Mouse (Mus musculus) cerebellum, postnatal 36 days (tissue): Measurements from ENCODE around the gene Stk26.
A peak's percentile ranks its signal among the peaks of the same experiment; 100 is the strongest.

Experiments used
- DNase-seq, 2 experiments: peaks; one replicate each; pipeline ENCODE4 v3.0.0; 2021 to 2022; ENCODE audit warnings: mixed read lengths in 2 of 2

Gene Stk26

DNA sequence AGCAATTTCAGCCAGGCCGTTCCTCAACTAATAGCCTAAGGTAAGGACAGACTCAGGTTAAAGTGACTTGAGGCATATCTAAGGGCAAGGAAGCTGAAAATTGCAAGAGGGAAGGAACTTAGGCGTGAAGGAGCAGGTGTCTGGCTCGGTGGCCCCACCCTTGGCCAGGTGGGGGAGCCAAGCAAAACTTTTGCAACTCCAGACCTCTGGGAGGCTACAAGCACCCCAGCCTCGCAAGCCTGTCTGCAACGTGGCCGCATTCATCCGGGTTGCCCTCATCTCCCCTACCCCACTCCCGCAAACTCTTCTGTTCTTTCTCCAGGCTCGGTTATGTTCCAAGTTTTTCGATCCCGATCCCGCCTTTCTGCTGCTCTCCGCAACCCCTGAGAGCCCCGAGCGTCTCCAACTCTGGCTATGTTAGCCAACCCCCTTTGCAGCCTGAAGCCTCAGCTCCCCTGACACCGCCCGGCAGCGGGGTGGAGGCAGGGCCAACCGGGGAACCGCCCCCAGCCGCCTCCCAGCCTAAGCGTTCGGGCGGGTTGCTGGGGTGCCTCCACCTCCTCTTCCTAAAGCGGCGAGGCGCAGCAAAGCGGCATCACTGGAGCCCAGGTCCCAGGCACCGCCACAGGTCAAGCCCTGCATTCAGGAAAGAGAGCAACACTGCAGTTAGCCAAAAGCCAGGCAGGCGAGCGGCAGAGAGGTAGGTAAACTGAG lies at the start of gene Stk26:
Gene Stk26 (plus strand): TSS at position 201 of the 714 bp plus-strand sequence.
- peak; percentile 11 to 19 for DNase-seq

DNA sequence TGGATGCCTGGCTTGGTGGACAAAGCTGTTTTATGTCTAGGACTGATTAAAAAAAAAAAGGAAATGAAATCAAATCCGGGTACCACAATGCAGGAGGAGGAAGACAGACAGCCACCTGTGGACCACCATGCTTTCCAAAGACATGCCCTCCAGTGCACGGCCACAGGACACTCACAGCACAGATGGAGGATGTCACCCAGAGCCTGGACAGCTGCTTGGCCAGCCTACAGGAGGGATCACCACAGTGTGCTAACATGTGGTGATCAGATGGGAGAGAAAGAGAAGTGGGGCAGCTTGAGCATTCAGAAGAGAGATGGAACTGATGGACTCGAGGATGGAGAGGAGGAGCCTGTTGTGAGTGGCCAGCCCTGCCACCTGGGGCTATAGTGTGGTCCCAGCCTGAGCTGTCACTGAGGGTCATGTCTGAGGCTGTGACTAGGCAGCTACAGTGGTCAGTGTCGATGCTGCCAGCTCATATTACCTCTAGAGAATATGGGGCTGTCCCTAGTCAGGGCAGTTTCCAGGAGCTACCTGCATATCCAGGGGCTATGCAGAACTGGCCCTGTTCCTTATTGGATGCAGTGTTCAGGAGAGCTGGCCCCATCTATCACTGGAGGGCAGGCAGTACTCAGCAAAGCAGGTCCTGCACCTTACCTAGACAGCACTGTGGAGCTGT lies 47.7 kb upstream of the Stk26 start:
- DNase-seq, result no peak

DNA sequence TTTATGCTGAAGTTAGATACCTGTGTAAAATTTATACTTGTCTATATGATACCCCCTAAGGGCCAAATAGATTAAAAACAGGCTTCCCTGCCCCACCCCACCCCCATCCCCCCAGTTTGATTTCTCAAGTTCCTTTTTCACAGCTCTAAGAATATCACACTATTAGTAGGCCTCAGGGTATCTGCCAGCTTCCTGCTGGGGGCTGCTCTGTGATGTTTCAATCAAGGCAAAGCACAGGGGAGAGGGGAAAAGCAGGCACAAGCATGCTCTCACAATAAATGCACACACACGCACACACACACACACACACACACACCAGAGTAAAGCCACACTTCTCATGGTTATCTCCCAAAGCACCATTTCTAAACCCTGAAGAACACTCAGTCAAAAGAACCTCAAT lies 43.0 kb upstream of the Stk26 start:
- no peak for DNase-seq

- no peak for DNase-seq
Measured at GRCm38 (mm10) chrX:50798571-50798970, 42.3 kb upstream of the Stk26 start.

DNA sequence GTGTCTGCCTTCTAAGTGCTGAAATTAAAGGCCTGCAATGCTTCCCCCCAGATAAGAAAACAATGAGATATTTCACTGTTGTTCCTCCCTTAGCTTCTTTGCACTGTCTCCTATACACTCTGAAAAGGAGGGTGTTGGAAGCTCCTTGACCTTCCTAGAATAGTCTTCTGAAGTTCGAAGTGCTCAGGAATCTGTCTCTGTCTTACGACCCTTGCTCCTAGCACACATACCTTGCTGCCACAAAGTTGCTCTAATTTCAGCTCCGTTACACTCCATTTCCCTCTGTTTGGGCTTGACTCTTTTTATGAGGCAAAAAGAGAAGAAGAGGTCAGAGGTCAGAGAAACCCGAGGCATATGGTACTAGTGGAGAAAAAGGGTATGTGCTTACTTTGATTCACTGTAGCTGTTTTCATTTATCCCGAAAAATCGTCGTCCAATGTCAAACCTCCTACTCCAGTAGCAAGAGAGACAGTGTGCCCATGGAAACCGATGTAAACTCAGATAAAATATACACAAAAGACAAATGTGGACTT lies 41.1 kb upstream of the Stk26 start:
- no peak for DNase-seq

DNA sequence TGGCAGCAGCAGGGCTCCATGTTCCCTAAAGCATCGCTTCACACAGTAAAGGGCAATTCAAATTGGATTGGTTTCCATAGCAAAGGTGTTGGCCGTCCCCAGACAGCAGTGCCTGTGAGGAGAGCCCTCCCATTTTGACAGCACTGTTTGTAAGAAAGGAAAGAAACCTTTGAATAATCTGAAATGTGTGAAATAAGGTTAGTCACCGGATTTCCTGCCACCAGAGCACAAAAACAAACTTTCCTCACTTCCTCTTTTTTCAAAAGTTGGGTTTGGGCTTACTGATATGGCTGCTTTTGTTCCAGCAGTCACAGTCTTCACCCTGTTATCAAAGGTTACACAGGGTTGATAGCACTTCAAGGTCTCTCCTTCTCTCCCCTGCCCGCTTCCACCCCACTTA lies 35.2 kb upstream of the Stk26 start:
- DNase-seq, result no peak

DNA sequence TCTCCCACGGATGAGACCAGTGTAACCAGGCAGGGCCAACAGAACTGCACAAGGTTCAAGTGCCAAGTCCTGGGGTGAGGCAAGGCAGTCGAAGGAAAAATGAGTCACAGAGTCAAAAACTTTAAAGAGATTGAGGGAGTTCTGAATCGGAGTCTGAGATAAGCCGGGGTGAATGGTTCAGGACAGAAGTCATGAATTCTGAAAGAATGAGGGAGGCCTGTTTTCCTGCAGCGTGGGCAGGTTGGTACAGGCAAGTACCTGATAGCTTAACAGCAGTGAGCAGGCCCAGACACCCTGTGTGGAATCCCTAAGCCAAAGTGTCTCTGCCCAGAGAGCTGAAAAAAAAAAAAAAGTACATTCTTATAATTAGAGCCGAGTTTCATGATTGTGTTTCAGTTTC lies 17.0 kb upstream of the Stk26 start:
- DNase-seq, result no peak

- no peak for DNase-seq
Measured at GRCm38 (mm10) chrX:50835592-50835991, 5.3 kb upstream of the Stk26 start.

- no peak for DNase-seq
Measured at GRCm38 (mm10) chrX:50836029-50836691, 4.7 kb upstream of the Stk26 start.

- peak; percentile 5 to 8 for DNase-seq
Measured at GRCm38 (mm10) chrX:50841587-50841986, 740 bp downstream of the Stk26 start.

- no peak for DNase-seq
Measured at GRCm38 (mm10) chrX:50842046-50842445, 1.2 kb downstream of the Stk26 start.

GRCm38 (mm10) chrX:50850428-50851184 lies 9.8 kb downstream of the Stk26 start:
- no peak for DNase-seq

- DNase-seq, result no peak
Measured at GRCm38 (mm10) chrX:50863771-50864170, 22.9 kb downstream of the Stk26 start.

GRCm38 (mm10) chrX:50864734-50865133 lies 23.9 kb downstream of the Stk26 start:
- no peak for DNase-seq

DNA sequence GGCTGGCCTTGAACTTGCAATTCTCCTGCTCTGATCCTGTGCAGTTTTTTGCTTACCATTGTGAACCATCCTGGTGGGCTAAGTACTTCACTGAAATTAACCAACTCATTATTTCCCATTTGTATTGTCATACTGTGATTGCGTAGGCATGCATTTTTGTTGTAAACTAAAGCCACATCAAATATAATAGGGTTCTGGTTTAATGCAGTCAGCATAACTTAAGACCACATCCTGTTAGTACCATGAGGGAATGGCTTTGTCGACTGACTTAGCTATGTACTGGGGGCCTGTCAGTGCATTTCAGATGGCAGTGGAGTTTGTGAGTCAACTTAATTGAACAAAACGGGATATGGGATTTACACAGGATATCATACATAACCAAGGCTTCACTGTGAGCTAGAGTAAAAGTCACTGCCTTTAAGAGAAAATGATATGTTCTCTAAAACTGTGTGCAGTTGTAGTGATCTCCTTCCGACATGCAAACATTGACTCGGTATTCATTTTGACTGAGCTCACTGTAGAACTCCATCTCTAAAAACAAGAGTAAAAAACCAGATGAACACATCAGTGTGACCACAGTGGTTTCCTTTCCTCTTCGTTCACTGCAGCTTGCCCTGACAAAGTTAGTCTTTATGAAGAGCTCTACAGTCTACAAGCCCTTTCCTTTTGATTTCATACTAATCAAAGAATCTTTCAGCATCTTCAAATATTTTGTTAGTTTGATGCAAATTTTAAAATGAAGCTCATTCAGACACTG lies 33.6 kb downstream of the Stk26 start:
- DNase-seq, result no peak

DNA sequence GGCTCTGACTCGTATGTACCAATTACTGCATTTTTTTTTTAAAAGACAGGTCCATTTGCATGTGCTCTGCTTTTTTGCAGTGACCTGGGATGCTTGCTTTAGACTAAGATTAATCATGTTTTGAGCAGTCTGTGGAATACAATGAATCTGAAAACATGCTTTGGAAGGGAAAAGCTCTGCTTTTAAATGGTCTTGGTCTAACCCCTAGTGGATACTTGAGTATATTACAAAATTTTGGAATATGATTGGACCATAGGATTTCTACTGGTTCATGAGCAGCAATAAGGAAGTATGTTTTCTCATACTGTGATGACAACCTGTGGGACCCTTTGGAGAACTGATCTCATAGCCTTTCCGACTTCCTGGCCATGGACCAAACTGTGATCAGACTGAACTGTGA lies 47.2 kb downstream of the Stk26 start:
- no peak for DNase-seq

- DNase-seq, result no peak
Measured at GRCm38 (mm10) chrX:50903497-50903896, 62.6 kb downstream of the Stk26 start.

DNA sequence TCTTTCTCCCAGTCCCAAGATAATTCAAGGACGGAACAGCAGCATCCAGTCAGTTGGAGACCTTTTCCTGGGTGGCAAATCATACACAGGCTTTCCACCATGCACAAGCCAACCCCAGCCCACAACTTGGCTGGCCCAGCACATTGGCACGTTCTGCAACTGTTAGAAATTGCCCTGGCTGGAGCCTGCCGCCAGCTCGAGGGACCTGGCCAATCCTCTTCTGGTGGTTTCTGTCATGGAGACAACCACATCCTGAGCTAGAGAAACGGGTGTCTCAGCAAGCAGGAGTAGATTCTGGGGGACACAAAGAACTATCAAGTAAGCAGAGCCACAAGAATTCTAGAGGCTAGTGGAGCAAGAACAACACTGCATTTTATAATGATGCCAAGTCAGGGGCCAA lies 69.1 kb downstream of the Stk26 start:
- DNase-seq, result no peak

GRCm38 (mm10) chrX:50917389-50917788 lies 76.5 kb downstream of the Stk26 start:
- no peak for DNase-seq

DNA sequence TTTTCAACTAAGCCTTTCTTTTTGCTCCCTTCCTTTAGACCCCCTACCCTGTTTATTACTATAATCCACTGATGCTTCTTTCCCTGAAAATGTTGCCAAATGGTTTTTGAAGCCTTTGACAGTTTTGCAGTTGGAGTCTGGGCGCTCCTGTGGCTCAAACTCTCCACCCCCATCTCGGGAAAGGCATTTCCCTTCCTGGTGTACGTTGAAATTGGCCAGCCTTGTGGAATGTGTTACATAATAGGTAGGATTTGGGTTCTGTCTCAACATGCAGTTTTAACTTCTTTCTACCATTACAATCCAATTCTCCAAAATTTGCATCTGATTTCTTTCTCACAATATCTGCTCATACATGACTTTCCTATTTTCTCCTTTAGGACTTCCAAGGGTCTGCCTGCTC lies 77.9 kb downstream of the Stk26 start:
- DNase-seq, result no peak

DNA sequence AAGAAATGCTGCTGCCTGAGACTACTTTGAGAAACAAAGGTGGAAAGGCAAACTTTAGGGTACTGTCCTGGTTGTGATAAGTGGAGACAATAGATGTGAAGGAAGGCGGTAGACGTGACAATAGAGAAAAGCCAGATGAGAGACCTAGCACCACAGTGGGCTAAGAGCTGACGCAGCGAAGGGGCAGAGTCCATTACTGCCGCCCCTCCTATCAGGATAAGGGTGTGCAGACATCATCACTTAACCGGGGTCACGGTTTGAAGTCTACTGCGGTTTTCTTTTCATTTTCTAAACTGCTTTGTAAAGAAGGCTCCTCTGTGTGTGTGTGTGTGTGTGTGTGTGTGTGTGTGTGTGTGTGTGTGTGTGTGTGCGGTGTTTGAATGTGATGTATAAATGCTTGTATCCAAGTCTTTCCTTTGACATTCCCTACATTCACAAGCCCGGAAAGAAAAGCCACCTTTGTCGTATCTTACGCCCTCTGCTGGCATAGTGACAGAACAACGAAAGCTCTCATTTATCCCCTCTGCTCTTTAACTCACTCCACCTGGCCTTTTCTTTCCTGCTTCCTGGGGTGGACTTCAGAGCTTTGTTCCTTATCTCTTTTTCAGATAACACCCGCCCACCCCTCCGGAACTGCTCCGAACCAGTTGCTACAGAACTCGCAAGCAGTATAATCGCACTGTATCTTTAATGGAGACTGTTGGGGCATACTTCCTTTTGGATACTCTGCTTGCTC lies 84.0 kb downstream of the Stk26 start:
- DNase-seq, result peak in 1 of 2 experiments; percentile 12
